Mouse (Mus musculus) heart, adult 2 months (tissue): Measurements from ENCODE around the gene Fgf18.

Source experiments
- CTCF ChIP-seq: fragments of 200-600 bp; IDR thresholded peaks from 2 replicates; pipeline ENCODE4 v1.8.1; 2022; ENCODE audit warnings: antibody characterized with exemption, mild to moderate bottlenecking, moderate library complexity
- EP300 ChIP-seq: fragments of 200-500 bp; IDR thresholded peaks from 2 replicates; pipeline ENCODE4 v1.6.1; 2011; ENCODE audit warnings: low read depth, low read length, control low read depth; ENCODE audit not compliant: insufficient read depth
- POLR2A ChIP-seq: fragments of 200-500 bp; IDR thresholded peaks from 2 replicates; pipeline ENCODE4 v1.6.1; 2011; ENCODE audit warnings: mild to moderate bottlenecking, low read depth, low read length, control low read depth; ENCODE audit not compliant: insufficient read depth

DNA sequence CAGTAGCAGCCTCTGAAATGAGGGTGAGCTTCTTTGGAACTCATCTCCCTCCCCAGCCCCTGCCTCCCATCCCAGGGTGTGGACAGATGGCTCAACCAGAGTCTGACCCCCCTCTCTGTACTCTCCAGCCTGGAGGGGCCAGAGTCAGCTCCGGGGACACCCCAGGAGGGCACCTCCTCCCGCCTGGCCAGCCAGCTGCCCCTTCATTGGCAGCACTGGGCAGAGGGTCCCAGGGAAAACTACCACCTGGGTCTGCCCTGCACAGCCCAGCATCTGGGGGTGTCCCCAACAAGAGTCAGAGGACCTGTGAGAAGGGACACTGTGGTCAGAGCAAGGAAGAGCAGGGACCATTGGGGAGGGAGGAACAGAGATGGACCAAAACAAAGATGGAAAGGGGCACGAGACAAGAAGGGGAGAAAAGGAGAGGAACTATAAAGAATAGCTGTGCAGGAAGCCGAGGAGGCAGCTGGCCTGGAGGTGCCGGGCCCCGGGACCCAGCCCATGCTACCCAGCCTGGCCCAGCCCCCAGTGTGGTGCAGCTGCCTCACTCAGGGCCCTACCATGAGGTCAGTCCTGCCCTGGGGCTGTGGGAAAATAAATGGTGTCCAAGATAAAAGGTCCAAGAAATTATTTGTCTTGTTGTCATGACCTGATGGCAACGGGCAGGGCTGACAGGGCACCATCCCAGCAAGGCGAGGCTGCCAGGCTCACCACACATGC lies 14.4 kb downstream of the Fgf18 start:
- no peak for TF ChIP-seq EP300
- TF ChIP-seq CTCF, result no peak
- TF ChIP-seq POLR2A, result no peak
